Mouse (Mus musculus): Measurements from ENCODE around the gene A530032D15Rik. TPM values are rescaled to one million over a fixed set of nuclear protein-coding genes. Genes with fewer than 3 reads are reported as not detected.
"Not testable (repeated sequence)": the region's sequence is repeated elsewhere in the genome, so short reads cannot be mapped to it uniquely, and the experiment has no call there.

A530032D15Rik gene
- total RNA-seq, 2 experiments from 2014 or later = not detected

- ATAC-seq (replicated peaks; ENCODE audit: low FRiP score, poor library complexity, severe bottlenecking) = not testable (repeated sequence)
These were observed 36.6 kb downstream of the A530032D15Rik start for GRCm38 (mm10) chr1:85073099-85073498.

- ATAC-seq (replicated peaks; ENCODE audit: low FRiP score, poor library complexity, severe bottlenecking) = not testable (repeated sequence)
These were observed 38.0 kb downstream of the A530032D15Rik start for GRCm38 (mm10) chr1:85071690-85072089.

GRCm38 (mm10) chr1:85035801-85036200 lies 73.9 kb downstream of the A530032D15Rik start:
- not testable (repeated sequence) for ATAC-seq (replicated peaks; ENCODE audit: low FRiP score, poor library complexity, severe bottlenecking)

- not testable (repeated sequence) for ATAC-seq (replicated peaks; ENCODE audit: low FRiP score, poor library complexity, severe bottlenecking)
These were observed 75.3 kb downstream of the A530032D15Rik start for GRCm38 (mm10) chr1:85034394-85034793.

- not testable (repeated sequence) for ATAC-seq (replicated peaks; ENCODE audit: low FRiP score, poor library complexity, severe bottlenecking)
These were observed 76.0 kb downstream of the A530032D15Rik start for GRCm38 (mm10) chr1:85033616-85034015.

Other genes starting within 250 kb of the A530032D15Rik start
- not detected in 2 replicates for gene Slc16a14, start 174.7 kb downstream of the A530032D15Rik start, total RNA-seq (2015; ENCODE audit: low replicate concordance)
- gene Slc16a14, start 174.7 kb downstream of the A530032D15Rik start, total RNA-seq (2017; ENCODE audit: low replicate concordance) = 0.13 TPM in 1 of 2 replicates, not detected in the other
- not detected in 2 replicates for gene Gm10553, start 9.7 kb downstream of the A530032D15Rik start, total RNA-seq (2015; ENCODE audit: low replicate concordance)
- 1.2 TPM in 1 of 2 replicates, not detected in the other for gene Gm10553, start 9.7 kb downstream of the A530032D15Rik start, total RNA-seq (2017; ENCODE audit: low replicate concordance)
- 13.3 TPM in 1 of 2 replicates, not detected in the other for gene C130026I21Rik, start 160.7 kb upstream of the A530032D15Rik start, total RNA-seq (2015; ENCODE audit: low replicate concordance)
- 3.1 TPM in 1 of 2 replicates, not detected in the other for gene C130026I21Rik, start 160.7 kb upstream of the A530032D15Rik start, total RNA-seq (2017; ENCODE audit: low replicate concordance)